Mouse (Mus musculus) liver, embryonic 12.5 days (tissue): ENCODE measurements around the gene Scn4a. TPM values are rescaled to one million over a fixed set of nuclear protein-coding genes. Genes with fewer than 3 reads are reported as not detected.
A peak's percentile ranks its signal among the peaks of the same experiment; 100 is the strongest.

Source experiments
- ATAC-seq: fragments of 200-750 bp; cut with Nextera tagmentation; 2 replicates; pipeline ENCODE4 v1.8.0; 2017; ENCODE audit warnings: moderate number of reproducible peaks, mild to moderate bottlenecking, moderate library complexity
- H3K27ac ChIP-seq: fragments of 300-500 bp; sonication (generic); 2 replicates; pipeline ENCODE4 v1.5.1; 2016; ENCODE audit warnings: mild to moderate bottlenecking
- H3K27me3 ChIP-seq: fragments of 300-500 bp; sonication (generic); replicated peaks from 2 replicates; pipeline ENCODE4 v1.6.1; 2016; ENCODE audit warnings: mild to moderate bottlenecking, moderate library complexity
- H3K36me3 ChIP-seq: fragments of 300-500 bp; sonication (generic); 2 replicates; pipeline ENCODE4 v1.6.1; 2016; ENCODE audit warnings: mild to moderate bottlenecking, moderate library complexity
- H3K4me1 ChIP-seq: fragments of 300-500 bp; sonication (generic); 2 replicates; pipeline ENCODE4 v1.6.1; 2016
- H3K4me2 ChIP-seq: fragments of 300-500 bp; sonication (generic); 2 replicates; pipeline ENCODE4 v1.6.1; 2016; ENCODE audit warnings: mild to moderate bottlenecking, moderate library complexity
- H3K4me3 ChIP-seq: fragments of 300-500 bp; sonication (generic); 2 replicates; pipeline ENCODE4 v1.5.1; 2016; ENCODE audit warnings: mild to moderate bottlenecking, moderate library complexity
- H3K9ac ChIP-seq: fragments of 300-500 bp; sonication (generic); 2 replicates; pipeline ENCODE4 v1.6.1; 2016; ENCODE audit warnings: mild to moderate bottlenecking, moderate library complexity
- H3K9me3 ChIP-seq: fragments of 300-500 bp; sonication (generic); replicated peaks from 2 replicates; pipeline ENCODE4 v1.6.1; 2016; ENCODE audit warnings: mild to moderate bottlenecking, moderate library complexity
- WGBS: fragments of 180-500 bp; shearing (Covaris S2); methylation state at CpG from one replicate; pipeline ENCODE4 v1.1.7; 2016; ENCODE audit not compliant: insufficient replicate concordance; 5-methylcytosine and 5-hydroxymethylcytosine counted together
- polyA plus RNA-seq: library from polyadenylated mRNA; unstranded; fragments of >200 nt; fragmentation: Nextera tagmentation; extraction: Ambion mirVana; gene quantifications from 2 replicates; pipeline ENCODE4 v1.2.1, GENCODE M21; 2016

Gene Scn4a
- polyA plus RNA-seq, 1 experiment from 2014 or later: not detected

DNA sequence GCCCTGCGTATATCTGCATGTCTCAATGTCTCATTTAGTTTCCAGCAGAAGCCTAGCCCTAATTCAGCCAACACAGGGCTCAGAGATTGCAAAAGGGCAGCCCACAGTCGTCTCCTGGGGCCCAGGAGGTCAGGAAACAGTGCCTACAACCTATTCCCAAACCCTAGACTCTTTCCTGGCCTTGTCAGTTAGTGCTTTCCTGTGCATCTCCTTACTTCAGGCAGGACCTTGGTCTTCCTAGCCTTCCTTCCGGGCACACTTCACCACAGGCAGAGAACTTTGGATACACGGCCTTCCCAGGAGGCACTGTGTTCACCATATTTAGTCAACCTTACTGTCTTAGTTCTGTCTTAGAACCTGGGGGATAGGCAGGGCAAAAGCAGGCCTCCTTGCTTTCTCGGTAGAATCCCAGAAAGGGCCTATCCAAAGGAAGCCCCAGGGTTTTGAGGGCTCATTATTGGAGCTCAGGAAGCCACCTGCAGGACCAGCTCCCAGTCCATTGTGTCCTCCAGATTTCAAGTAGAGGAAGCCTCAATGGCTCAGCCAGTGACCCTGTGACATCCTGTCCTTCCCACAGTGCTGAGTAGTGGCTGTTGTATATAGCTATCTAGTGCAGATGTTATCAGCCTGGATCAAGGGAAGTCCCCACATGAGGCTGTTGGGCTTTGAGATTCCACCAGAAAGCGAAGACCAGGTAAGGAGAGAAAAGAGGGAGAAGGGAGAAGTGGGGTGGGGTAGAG lies 30.1 kb upstream of the Scn4a start:
- no peak for ATAC-seq
- 0 out of 2 replicates have a peak, but pooled peaks cover 9% of the 10 kb centered on the region for H3K36me3 ChIP-seq
- H3K27me3 ChIP-seq: no peaks in the 10 kb centered on the region
- peak overlapping the region; percentile 41 for H3K4me2 ChIP-seq
- WGBS: 42% methylated on average over 6 of the region's 6 CpGs
- no peak overlapping the region for H3K4me3 ChIP-seq
- H3K9ac ChIP-seq: no peak overlapping the region
- peaks cover 58% of the 10 kb centered on the region for H3K4me1 ChIP-seq
- H3K9me3 ChIP-seq: no peaks in the 10 kb centered on the region
- peak overlapping the region; percentile 68 for H3K27ac ChIP-seq

GRCm38 (mm10) chr11:106382424-106382823 lies 29.3 kb upstream of the Scn4a start:
- peak overlapping the region; percentile 32 for H3K4me3 ChIP-seq
- peak overlapping the region; percentile 41 for H3K4me2 ChIP-seq
- H3K9me3 ChIP-seq: no peaks in the 10 kb centered on the region
- peak overlapping the region; percentile 4; the same call in 1 of the 2 replicates for H3K9ac ChIP-seq
- peaks cover 50% of the 10 kb centered on the region for H3K4me1 ChIP-seq
- ATAC-seq: peak; percentile 59
- H3K27me3 ChIP-seq: no peaks in the 10 kb centered on the region
- WGBS: 10% methylated on average over 5 of the region's 5 CpGs
- peak overlapping the region; percentile 61 for H3K27ac ChIP-seq
- 0 out of 2 replicates have a peak, but pooled peaks cover 9% of the 10 kb centered on the region for H3K36me3 ChIP-seq

DNA sequence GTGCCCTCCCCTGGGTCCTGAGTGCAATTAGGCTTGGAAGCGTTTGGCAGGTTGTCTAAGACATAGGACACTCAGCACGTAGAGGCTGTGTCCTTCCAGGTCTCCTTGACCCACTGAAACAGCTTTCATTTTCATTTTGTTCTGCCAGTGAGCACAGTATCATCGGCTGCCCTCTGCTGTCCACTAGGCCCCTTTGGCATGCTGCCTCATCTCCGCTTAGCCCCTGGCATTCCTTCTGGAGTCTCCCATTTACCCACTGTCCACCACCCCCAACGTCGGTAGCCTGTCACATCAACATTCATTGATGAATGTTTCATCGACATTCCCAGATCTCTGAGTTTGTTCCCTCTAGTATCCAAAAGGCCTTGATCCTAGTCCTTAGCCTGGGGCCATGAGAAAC lies 28.8 kb upstream of the Scn4a start:
- Histone ChIP-seq H3K27me3 (no peaks in the 10 kb centered on the region), H3K27ac (peak overlapping the region; percentile 61), H3K4me2 (peak overlapping the region; percentile 41), H3K9me3 (no peaks in the 10 kb centered on the region), H3K4me3 (peak overlapping the region; percentile 32), H3K36me3 (0 out of 2 replicates have a peak, but pooled peaks cover 9% of the 10 kb centered on the region), H3K9ac (peak overlapping the region; percentile 4; the same call in 1 of the 2 replicates), H3K4me1 (peaks cover 45% of the 10 kb centered on the region)
- no peak for ATAC-seq
- WGBS: 50% methylated on average over 7 of the region's 7 CpGs

GRCm38 (mm10) chr11:106381011-106381410 lies 27.9 kb upstream of the Scn4a start:
- 0 out of 2 replicates have a peak, but pooled peaks cover 9% of the 10 kb centered on the region for H3K36me3 ChIP-seq
- H3K4me2 ChIP-seq: peak overlapping the region; percentile 41
- ATAC-seq: no peak
- H3K9ac ChIP-seq: no peak overlapping the region
- 0 out of 2 replicates have a peak overlapping the region, but pooled peaks have one; percentile 32 for H3K4me3 ChIP-seq
- no peaks in the 10 kb centered on the region for H3K9me3 ChIP-seq
- no peak overlapping the region for H3K27ac ChIP-seq
- H3K4me1 ChIP-seq: peaks cover 36% of the 10 kb centered on the region
- 61% methylated on average over 11 of the region's 11 CpGs for WGBS
- H3K27me3 ChIP-seq: no peaks in the 10 kb centered on the region

- H3K4me2 ChIP-seq: no peak overlapping the region
- no peak overlapping the region for H3K9ac ChIP-seq
- H3K4me3 ChIP-seq: no peak overlapping the region
- no peak for ATAC-seq
- 0 out of 2 replicates have a peak, but pooled peaks cover 5% of the 10 kb centered on the region for H3K36me3 ChIP-seq
- peaks cover 12% of the 10 kb centered on the region; the same call in 1 of the 2 replicates for H3K4me1 ChIP-seq
- no peak overlapping the region for H3K27ac ChIP-seq
- 53% methylated on average over 5 of the region's 5 CpGs for WGBS
- H3K27me3 ChIP-seq: 0 out of 2 replicates have a peak, but pooled peaks cover 4% of the 10 kb centered on the region
- H3K9me3 ChIP-seq: no peaks in the 10 kb centered on the region
Observed at GRCm38 (mm10) chr11:106374979-106375378, 21.9 kb upstream of the Scn4a start.

DNA sequence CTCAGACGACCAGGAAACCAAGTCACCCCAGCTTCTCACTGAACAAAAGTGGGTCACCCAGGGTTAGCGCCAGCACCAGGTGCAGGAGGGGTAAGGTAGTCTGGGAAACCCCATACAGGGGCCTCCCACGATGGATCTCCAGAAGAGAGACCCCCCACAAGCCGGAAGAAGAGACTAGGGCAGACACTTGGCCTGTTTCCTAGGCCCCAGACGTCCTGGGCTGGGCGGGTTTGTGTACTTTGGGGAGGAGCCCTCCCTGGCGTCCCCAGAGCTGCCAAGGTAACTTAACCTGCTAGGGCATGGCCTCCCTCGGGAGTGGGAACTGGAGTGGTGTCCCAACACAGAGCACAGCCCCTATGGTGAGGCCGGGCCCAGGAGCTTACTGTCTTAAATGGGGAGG lies 21.5 kb upstream of the Scn4a start:
- 0 out of 2 replicates have a peak, but pooled peaks cover 4% of the 10 kb centered on the region for H3K27me3 ChIP-seq
- peaks cover 12% of the 10 kb centered on the region; the same call in 1 of the 2 replicates for H3K4me1 ChIP-seq
- 0 out of 2 replicates have a peak, but pooled peaks cover 5% of the 10 kb centered on the region for H3K36me3 ChIP-seq
- no peak overlapping the region for H3K4me3 ChIP-seq
- 43% methylated on average over 9 of the region's 9 CpGs for WGBS
- H3K27ac ChIP-seq: no peak overlapping the region
- H3K9me3 ChIP-seq: no peaks in the 10 kb centered on the region
- H3K9ac ChIP-seq: no peak overlapping the region
- ATAC-seq: no peak
- H3K4me2 ChIP-seq: no peak overlapping the region

DNA sequence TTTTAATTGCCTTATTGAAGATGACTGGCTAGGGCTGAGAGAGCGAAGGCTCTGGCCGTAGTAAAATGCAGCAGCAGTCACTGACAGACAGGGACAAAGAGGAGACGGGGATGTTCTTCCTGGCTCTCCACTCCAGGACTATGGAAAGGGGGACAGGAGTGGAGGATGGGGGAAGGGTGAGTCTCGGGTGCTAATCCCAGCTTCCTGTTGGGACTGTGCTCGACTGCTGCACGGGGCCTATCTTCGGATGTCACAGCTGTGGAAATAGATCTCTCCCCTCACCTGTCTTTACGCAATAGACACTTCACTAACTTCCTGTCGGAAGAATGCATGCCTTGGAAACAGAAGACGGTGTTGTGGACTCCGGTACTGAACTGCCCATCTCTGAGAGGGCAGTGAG lies 20.9 kb upstream of the Scn4a start:
- WGBS: 42% methylated on average over 11 of the region's 11 CpGs
- Histone ChIP-seq H3K4me2 (no peak overlapping the region), H3K9ac (no peak overlapping the region), H3K4me3 (no peak overlapping the region), H3K9me3 (no peaks in the 10 kb centered on the region), H3K27me3 (0 out of 2 replicates have a peak, but pooled peaks cover 4% of the 10 kb centered on the region), H3K36me3 (0 out of 2 replicates have a peak, but pooled peaks cover 5% of the 10 kb centered on the region), H3K4me1 (peaks cover 12% of the 10 kb centered on the region; the same call in 1 of the 2 replicates), H3K27ac (no peak overlapping the region)
- ATAC-seq: no peak

- WGBS: 4% methylated on average over 3 of the region's 3 CpGs
- ATAC-seq: no peak
Observed at GRCm38 (mm10) chr11:106366316-106366715, 13.2 kb upstream of the Scn4a start.

DNA sequence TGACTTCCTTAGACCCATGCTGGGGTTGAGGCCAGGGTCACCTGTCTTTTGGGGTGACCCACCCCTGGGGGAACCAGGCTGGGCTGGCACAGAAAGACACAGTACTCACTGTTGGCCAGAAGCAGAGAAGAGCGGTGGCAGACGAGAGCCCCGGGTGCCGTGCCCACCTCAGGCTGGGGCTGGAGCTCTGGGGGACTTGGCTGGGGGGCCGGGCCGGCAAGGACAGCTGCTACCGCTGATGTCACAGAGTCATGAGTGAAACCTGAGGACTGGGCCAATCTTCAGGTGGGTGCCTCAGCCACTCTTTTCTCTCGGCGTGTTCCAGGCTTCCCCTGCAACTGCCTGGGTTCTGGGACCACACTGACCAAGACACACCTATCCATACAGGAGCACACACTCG lies 12.3 kb upstream of the Scn4a start, which contains the start of gene Prr29:
Gene Prr29, plus strand, starts transcription at position 107 of the 400 bp plus-strand sequence.
- Histone ChIP-seq H3K4me1 (peaks cover 11% of the 10 kb centered on the region), H3K9ac (no peak within 1 kb of the TSS), H3K4me2 (no peak within 1 kb of the TSS; the same call in 1 of the 2 replicates), H3K9me3 (no peaks in the 10 kb centered on the region), H3K27ac (no peak within 1 kb of the TSS), H3K27me3 (peaks cover 18% of the 10 kb centered on the region), H3K4me3 (no peak within 1 kb of the TSS), H3K36me3 (no peaks in the 10 kb centered on the region)
- WGBS: 49% methylated on average over 10 of the region's 10 CpGs
- ATAC-seq: no peak

More at GRCm38 (mm10) chr11:106366316-106366715, 13.2 kb upstream of the Scn4a start:
- Histone ChIP-seq H3K9me3 (no peaks in the 10 kb centered on the region), H3K9ac (no peak overlapping the region), H3K4me2 (no peak overlapping the region), H3K36me3 (no peaks in the 10 kb centered on the region), H3K27me3 (peaks cover 18% of the 10 kb centered on the region), H3K4me1 (peaks cover 11% of the 10 kb centered on the region), H3K4me3 (no peak overlapping the region), H3K27ac (no peak overlapping the region)

GRCm38 (mm10) chr11:106364712-106365111 lies 11.6 kb upstream of the Scn4a start:
- WGBS: 20% methylated on average over 11 of the region's 11 CpGs
- no peak overlapping the region; the same call in 1 of the 2 replicates for H3K4me2 ChIP-seq
- H3K9me3 ChIP-seq: no peaks in the 10 kb centered on the region
- H3K4me3 ChIP-seq: no peak overlapping the region
- H3K27me3 ChIP-seq: peaks cover 18% of the 10 kb centered on the region
- ATAC-seq: no peak
- H3K36me3 ChIP-seq: no peaks in the 10 kb centered on the region
- H3K27ac ChIP-seq: no peak overlapping the region
- peaks cover 11% of the 10 kb centered on the region for H3K4me1 ChIP-seq
- no peak overlapping the region for H3K9ac ChIP-seq

DNA sequence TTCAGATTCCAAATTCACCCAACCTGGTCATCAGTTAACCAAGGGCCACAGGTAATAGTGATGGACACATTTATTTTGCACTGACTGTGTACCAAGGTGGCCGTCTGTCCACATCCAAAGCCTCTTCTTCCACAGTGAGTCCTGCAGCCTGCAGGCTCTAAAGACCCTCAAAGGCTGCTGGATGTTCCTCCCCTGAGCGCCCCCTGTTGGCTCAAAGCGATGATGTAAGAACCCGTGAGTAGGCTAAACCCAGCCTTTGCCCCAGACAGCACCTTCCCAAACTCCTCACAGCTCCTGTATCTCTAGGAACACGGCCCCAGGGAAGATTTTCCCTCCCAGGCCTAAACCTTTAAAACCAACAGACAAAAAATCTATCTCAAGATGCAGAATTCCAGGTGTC lies 6.3 kb upstream of the Scn4a start:
- no peak overlapping the region for H3K9ac ChIP-seq
- H3K27me3 ChIP-seq: peaks cover 20% of the 10 kb centered on the region
- H3K9me3 ChIP-seq: no peaks in the 10 kb centered on the region
- no peaks in the 10 kb centered on the region for H3K4me1 ChIP-seq
- H3K27ac ChIP-seq: no peak overlapping the region
- no peak overlapping the region for H3K4me2 ChIP-seq
- H3K36me3 ChIP-seq: no peaks in the 10 kb centered on the region
- WGBS: 14% methylated on average over 5 of the region's 5 CpGs
- H3K4me3 ChIP-seq: no peak overlapping the region
- no peak for ATAC-seq
